Mouse (Mus musculus): ENCODE data around the gene Cdc6.

The Cdc6 gene

GRCm38 (mm10) chr11:98961051-98961592 lies 53.5 kb downstream of the Cdc6 start:
- DNase-seq (ENCODE audit: low spot score) = peak; percentile 34

- no peak for DNase-seq (ENCODE audit: low spot score)
Observed at GRCm38 (mm10) chr11:98961766-98962165, 54.2 kb downstream of the Cdc6 start.

DNA sequence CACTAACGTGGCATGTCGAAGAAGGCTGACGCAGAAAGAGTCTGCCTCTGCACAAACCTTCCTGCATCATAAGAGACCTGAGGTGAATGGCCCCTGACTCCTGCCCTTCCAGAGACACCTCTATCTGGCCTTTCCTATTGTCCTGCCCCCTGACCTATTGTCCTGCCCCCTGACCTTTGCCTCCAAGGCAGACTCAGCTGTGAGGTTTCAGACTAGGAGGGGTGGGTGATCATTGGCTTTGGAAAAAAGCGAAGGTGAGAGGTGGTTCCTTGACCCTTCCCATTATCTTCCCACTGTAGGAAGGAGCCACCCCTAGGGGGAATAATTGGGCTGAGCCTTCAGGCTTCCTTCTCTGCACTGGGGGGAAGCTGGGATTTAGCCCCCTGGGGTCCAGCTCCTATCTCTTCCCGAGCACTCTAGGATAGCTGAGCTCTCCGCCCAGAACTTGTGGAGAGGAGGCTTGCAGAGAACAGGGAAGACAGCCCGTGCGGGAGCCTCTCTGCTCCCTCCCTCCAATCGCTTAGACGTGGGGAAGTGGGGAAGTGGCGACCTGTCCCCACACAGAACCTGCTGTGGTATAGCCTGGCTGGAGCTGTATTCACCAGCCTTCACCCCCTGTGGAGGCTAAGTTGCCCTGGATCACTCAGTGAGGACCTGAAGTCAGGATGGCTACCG lies 55.0 kb downstream of the Cdc6 start:
- DNase-seq (ENCODE audit: low spot score) = no peak

GRCm38 (mm10) chr11:98963191-98964021 lies 55.8 kb downstream of the Cdc6 start:
- DNase-seq (ENCODE audit: low spot score) = peak; percentile 92

GRCm38 (mm10) chr11:98964201-98964615 lies 56.6 kb downstream of the Cdc6 start:
- DNase-seq (ENCODE audit: low spot score) = no peak

GRCm38 (mm10) chr11:98964616-98965415 lies 57.2 kb downstream of the Cdc6 start:
- DNase-seq (ENCODE audit: low spot score) = no peak

- DNase-seq (ENCODE audit: low spot score) = no peak
Observed at GRCm38 (mm10) chr11:98965416-98966077, 57.9 kb downstream of the Cdc6 start.

DNA sequence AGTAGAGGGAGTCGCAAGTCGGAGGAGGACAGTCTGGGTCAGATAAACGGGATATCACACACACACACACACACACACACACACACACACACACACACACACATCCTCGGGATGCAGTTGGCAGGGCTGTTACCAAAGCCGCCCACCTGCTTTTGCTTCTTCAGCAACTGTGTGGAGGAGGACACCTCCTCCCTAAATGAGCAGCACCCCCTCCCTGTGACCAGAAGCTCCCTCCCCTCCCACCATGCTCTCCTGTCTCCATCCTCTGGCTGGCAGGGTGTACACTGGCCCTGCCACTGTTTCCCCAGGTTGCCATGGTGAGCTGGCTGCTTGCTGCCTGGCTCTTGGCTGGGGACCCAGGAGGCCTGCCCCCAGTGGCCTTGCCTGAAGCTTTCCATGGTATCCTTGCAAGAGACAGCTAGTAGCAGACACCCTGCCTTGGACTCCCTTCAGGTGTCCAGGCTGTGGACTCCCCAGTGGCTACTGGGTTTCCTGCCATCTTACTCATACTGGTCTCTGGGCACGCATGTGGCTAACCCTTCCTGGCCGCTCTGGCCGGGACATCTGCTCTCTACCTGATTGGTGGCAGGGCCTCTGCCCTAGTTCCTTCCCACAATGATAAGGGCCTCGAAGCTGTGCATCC lies 59.0 kb downstream of the Cdc6 start:
- peak; percentile 77 for DNase-seq (ENCODE audit: low spot score)

DNA sequence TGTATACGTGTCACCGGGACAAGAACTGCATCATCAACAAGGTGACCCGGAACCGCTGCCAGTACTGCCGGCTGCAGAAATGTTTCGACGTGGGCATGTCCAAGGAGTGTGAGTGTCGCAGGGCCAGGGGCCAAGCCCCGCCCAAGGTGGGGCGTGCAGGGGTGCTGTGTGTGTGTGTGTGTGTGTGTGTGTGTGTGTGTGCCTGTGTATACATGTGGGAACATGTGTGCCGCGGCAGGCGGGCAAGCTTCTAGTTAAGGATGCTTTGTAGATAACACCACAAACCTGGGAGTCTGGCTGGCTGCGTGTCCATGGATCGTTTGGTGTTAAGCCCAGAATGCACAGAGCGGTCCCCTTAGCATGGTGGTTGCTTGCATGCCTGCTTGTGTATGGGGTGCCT lies 60.5 kb downstream of the Cdc6 start:
- no peak for DNase-seq (ENCODE audit: low spot score)

DNA sequence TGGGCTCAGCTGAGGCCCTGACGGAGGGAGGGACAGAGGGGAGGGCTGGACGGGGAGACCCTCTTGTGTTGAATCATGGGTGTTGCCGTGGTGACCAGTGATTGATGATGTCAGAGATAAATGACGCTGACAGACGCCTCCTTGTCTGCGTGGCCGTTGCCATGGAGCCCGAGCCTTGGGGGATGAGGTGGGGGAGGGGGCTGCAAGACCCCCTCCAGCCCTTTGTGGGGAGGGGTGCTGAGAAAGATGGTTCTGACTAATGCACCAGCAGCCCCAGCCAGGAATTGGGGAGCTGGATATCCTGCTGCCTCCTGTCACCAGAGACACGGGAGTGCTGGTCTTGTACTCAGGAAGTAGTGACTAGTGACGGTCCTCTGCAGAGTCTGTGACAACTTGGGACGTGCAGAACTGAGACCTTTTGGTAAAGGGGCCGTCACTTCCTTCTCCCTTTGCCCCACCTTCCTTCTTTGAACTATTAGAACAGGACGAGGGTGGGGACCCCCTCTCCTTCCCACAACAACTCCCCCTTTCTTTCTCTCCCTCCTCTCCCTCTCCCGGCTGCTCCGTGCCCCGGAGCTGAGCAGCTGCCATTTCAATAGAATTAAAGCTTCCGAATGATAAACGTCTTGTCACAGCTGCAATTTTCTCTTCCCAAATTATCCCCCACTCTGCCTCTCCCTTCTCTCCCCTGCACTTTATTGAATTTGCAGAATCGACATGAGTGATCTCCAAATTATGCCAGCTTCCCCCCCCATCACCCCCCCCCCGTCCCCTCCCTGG lies 61.3 kb downstream of the Cdc6 start:
- no peak for DNase-seq (ENCODE audit: low spot score)

GRCm38 (mm10) chr11:98969496-98969927 lies 61.9 kb downstream of the Cdc6 start:
- DNase-seq (ENCODE audit: low spot score) = no peak

GRCm38 (mm10) chr11:98970191-98970925 lies 62.8 kb downstream of the Cdc6 start:
- no peak for DNase-seq (ENCODE audit: low spot score)

GRCm38 (mm10) chr11:98971316-98972031 lies 63.9 kb downstream of the Cdc6 start:
- DNase-seq (ENCODE audit: low spot score) = no peak

DNA sequence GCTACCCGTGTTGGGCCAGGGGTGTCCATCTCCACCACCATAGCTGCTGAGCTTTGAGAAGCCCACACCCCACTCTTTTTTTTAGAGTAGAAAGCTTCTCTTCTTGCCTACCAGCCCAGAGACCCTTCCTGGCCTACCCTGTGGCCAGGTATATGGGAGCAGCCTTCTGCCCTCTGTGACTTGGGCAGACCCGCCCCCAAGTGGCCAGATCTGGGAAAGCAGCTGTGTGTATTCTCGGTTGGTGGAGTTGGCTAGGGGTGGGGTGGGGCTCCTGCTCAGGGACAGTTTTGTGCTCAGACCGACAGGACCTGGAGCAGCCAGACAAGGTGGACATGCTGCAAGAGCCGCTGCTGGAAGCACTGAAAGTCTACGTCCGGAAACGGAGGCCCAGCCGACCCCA lies 64.6 kb downstream of the Cdc6 start:
- DNase-seq (ENCODE audit: low spot score) = peak; percentile 86

DNA sequence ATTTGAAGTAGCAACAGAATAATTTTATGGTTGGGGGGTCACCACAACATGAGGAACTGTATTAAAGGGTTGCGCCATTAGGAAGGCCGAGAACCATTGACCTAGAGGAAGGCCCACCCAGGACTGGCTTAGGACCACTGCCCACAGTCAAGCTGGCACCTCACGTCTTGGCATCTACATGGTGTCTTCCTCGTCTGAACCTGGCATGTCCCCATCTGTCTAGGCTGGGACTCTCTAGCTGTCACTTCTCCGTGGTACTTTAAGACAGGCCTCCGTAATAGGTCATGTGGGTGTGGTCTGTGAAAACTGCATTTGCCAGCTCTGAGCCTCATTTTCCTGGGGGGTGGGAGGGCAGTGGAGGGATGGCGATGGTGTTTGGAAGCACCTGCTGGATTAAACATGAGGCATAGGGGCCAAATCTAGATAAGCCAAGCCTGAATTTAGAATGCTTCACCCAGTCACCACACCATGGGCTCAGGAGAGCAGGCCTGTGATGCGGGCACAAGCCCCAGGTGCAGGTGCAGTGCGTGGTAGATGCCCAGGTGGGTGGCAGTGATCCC lies 65.3 kb downstream of the Cdc6 start:
- no peak for DNase-seq (ENCODE audit: low spot score)

Measured in lung, postnatal 25 days (tissue).